Mouse (Mus musculus) heart, postnatal 10 days (tissue): ENCODE data around the gene Dph7. TPM values are rescaled to one million over a fixed set of nuclear protein-coding genes. Genes with fewer than 3 reads are reported as not detected.
"Not testable (repeated sequence)": the region's sequence is repeated elsewhere in the genome, so short reads cannot be mapped to it uniquely, and the experiment has no call there.

Source experiments
- DNase-seq, 2 experiments: peaks; one replicate each; pipeline ENCODE4 v3.0.0; 2021
- intact Hi-C: fragments of 180-260 bp; cut with DNase I; formaldehyde crosslinking; loops from one replicate; pipeline ENCODE4 v1.15.1; 2025
- total RNA-seq, 2 experiments: library from RNA; stranded (reverse); gene quantifications; 2 replicates each; pipeline ENCODE4 v1.2.3; 2021

Dph7 gene
- 1 to 10 TPM; 4.9 to 7.3 TPM for total RNA-seq

DNA sequence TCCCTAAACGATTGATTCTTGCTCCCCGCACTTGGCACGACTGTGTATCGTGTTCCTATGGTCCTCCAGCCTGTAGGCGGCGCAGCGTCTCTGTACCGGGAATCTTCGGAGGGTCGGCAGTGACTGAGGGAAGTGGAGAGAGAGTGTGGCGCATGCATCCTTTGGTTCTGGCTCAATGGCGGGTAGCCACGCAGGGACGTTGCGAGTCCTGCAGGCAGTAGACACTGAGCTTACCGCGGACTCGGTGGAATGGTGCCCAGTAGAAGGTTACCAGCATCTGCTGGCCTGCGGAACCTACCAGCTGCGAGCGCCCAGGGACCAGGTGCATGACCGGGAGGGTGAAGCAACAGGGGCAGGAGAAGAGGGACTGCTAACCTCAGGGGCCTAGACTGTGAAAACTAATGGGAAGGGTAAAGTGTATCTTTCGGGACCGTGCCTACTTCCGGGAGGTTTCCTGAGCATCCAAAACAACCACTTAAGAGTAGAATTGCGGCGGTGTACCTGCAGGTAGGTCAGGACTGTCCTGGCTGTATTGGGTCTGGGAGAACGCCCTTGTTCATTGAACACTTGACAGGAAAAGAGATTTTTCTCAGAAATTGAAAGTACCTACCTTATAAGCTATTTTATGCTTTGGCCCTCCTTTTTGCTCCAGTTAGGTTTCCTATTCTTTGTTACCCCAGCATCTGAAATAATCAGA is at the start of gene Dph7:
Gene Dph7 (plus strand): TSS at position 97 of the 697 bp plus-strand sequence.
- DNase-seq, result peak; percentile 84 to 91
- intact Hi-C loops, result loop anchor here (5.0 kb wide), 1 partner anchor 40 kb away; no protein-coding TSS in a partner anchor

DNA sequence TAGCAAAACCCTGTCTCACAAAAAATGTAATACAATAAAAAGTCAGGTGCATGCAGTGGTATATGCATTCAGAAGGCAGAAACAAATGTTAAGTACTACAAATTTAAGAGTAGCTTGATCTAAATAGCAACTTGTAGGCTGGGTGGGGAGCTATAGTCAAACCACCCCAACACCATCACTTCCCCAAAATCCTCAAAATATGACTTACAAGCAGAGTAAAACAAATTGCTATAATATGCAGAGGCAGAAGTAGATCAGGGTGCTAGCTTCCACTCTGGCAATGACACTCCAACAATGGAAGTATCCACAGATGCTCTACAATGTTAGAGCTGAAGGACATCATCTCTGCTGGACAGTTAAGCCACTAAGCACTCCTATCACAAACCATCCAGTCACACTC is 49.6 kb upstream of the Dph7 start:
- no peak for DNase-seq
- intact Hi-C loops, result no loop called here

DNA sequence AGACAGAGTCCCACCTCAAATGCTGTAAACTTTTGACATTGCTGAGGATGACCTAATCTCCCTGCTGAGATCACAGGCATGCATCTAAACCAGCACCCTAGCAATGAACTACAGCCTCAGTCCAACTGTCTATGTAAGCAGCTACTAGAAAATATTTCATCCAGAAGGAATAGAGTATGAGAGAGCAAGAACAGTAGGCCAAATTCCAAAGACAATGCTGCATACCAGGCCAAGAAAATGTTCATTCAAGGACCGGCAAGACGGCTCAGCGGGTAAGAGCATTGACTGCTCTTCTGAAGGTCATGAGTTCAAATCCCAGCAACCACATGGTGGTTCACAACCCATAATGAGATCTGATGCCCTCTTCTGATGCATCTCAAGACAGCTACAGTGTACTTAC is 47.4 kb upstream of the Dph7 start:
- no peak for DNase-seq
- intact Hi-C loops, result loop anchor here (5.0 kb wide), 1 partner anchor 62 kb away; no protein-coding TSS in a partner anchor

DNA sequence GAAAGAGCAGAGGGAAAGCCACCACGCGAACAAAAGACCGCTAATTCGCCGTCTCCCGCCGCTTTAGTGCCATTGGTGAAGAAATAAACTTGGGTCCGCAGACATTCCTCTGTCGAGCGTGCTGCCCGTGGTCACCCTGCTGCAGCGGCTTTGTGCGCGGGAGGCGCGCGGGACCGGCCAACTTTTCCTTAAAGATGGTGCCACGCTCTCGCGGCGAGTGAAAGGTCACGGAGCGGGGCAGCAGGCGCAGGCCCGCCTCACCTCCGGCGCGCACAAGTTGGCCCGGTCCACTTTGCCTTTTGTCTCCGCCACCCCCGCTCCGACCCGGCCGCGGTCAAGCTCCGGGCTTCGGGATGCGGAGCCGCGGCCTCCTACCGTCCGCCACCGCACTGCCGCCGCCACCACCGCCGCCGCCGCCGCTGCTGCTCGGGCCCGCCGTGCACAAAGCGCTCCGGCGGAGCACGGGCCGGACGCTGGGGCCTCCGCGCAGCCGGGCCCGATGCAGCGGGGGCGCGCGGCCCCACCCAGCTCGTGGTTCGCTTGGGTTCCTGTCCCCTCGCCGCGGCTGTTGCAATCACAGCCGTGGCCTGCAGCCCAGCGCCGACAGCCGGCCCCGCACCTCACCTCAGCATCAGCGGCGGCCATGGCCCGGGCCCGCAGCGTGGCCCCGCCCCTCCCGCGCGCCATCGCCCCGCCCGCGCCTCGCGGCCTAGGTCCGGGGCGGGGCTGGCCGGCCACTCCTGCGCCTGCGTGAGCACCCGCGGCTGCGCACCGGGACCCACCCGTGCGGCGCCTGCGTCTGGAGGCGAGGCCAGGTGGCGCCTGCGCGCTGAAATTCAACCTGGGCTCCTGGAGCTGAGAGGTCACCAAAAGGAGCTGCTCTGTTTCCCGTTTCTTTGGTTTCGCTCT is 43.0 kb upstream of the Dph7 start, which contains the start of gene Ehmt1:
Gene Ehmt1 (minus strand): TSS at position 685 of the 909 bp plus-strand sequence.
- intact Hi-C loops, result loop anchor here (5.0 kb wide), 1 partner anchor 67 kb away; no protein-coding TSS in a partner anchor
- peak; percentile 95 for DNase-seq

DNA sequence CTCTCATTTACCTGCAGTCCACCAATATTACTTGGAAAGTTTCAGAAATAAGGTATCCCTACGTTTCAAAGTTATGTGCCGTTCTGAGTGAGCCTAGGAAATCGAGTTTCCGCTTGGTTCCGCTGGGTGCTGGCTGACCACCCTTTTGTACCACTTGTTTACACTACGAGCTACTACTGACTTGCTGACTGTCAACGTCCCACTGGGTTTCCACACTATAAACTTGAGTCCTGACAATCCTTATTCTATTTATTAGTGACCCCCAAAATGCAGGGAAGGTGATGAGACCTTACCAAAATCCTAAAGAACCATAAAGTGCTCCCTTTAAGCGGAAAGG is 42.4 kb upstream of the Dph7 start:
- intact Hi-C loops, result loop anchor here (5.0 kb wide), 1 partner anchor 68 kb away; no protein-coding TSS in a partner anchor

DNA sequence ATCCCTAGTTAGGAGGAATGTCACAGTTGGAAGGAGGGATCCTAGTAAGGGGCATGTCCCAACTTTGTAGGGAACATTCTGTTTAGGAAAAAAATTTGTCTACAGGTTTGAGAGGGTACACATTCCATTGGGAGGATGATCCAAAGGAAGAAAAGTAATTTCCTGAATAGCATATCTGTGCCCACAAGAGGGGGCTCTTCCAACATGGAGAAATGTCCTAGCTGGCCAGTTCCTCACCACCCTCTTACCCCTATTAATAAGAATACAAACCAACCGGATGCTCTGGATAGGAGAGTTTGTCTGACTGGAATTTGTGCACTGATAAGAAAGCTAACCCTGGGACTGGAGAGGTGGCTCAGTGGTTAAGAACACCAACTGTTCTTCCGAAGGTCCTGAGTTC is 38.6 kb upstream of the Dph7 start:
- DNase-seq, result peak in 1 of 2 experiments; percentile 15
- intact Hi-C loops, result no loop called here

More for the DNA sequence above, 42.4 kb upstream of the Dph7 start:
- no peak for DNase-seq

DNA sequence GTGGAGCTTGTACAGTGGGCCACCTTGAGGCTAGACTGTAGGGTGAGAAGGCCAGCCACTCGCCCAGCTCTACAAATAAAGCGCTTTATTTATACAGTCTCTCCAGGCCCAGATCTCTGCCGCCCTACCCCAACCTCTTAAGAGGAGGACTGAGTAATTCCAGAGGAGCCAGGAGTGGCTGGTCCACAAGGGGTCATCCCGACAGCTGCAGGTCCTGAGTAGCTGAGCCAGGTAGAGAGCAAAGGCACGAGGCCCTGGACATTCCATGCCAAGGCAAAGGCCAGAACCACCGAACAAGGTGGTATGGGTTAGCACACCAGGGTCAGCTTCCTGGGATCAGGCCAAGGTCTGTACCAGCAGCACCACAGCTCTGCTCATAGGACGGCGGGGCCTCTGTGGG is 36.9 kb upstream of the Dph7 start:
- intact Hi-C loops, result no loop called here
- no peak for DNase-seq

DNA sequence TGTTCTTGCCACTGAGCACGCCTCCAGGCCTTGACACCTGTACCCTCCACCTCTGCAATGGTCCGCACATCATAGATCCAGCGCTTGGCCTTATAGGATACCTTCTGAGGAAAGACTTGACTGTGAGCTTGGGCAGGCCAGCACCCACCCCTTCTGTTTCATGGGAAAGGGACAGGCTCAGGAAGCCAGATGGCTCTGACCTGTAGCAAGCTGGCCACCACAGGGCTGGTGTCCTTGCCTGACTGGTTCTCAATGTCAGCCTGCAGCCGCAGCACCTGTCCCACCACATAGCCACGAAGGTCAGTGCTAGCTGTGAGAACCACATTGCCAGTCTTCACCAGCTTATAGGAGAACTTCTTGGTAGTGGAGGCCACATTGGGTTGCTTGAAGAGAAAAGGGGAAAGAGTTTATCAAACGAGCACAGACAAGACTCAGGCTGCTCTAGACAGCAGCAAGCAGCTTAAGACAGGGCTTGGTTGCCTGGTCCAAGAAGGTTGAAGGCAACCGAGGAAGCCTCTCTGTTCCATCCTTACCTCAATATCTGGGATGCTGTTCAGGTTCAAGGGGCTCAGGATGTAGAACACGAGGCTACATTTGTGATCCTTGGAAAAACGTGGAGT is 35.7 kb upstream of the Dph7 start:
- intact Hi-C loops, result no loop called here
- DNase-seq, result no peak

DNA sequence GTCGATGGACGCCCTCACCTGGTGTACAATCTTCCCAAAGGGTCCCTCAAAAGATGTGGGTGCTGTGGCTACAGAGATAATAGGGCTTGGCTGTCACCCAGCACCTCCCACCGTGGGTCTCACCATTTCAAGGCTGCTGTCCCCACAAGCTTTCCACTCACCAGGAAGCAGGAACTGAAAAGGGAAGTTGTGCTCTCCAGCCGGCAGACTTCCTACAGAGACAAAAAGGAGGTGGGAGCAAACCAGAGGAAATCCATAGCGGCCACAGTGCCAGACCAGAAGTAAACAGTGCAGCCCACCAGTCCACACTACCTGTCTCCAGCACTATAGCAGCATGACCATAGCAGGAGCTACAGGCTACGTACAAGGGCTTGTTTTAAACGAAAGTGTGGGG is 35.2 kb upstream of the Dph7 start:
- intact Hi-C loops, result no loop called here
- DNase-seq, result no peak

DNA sequence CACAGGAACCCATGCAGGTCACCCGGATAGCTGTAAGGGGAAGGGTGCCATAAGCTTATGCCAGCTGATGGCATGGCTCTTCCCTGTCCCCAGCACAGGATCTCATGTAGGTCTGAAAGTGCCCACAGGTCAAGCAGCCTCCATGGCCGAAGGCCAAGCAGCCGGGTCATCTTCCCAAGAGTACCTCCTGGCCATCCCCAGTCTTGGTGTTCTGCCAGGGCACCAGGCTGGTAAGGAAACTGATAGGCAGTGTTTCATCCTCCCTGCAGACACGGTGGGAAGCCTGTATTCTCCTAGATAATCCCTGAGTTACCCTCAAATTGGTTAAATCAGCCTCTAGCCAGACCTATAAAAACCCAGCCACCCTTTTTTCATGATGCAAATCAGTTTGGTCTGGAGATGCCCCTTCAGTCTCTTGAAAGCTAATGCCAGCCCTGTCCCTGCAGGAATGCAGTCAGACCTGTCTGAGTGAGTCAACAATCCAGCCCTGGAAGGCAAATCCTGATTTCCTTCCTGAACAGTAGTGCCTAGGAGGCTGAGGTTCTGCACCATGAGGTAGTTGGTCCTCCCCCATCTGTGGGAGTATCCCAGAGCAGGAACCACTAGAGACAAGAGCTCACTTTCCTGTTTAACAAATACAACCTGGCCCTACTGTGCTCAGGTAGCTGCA is 34.3 kb upstream of the Dph7 start:
- intact Hi-C loops, result no loop called here
- DNase-seq, result no peak

DNA sequence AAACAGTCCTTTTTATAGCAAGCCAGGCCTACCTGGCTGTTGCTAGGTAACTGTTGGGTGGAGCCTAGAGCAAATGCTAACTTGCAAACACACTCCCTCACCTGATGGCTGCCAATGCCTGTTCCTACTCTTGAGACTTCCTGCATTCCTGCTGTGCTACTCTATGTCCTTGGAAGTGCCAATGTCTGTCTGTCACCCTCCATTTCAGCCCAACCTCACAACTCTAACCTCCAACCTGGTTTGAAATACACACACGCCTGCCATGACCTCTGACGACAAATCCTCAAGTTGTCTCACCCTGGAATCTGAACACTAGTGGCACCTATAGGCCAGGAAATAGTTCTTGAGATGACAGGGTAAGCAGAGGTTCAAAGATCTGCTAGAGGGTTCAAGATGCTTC is 33.1 kb upstream of the Dph7 start:
- intact Hi-C loops, result no loop called here
- DNase-seq, result no peak

DNA sequence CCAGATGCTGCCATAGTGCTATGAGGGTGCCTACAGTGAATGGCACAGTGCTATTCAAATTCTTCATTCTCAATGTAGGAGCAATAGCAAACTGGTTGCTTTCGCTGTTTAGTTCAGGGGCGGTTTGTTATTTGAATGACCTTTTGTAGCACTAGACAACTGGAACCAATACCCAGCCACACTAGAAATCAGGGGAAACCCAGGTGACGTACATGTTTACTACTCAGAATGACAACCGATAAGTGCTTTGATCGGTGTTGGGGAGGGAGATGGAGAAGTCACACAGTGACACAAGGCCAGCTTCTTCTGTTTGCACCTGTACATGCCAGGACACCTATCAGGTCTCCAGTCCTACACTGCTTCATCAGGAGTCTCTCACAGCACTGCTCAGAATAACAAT is 32.6 kb upstream of the Dph7 start:
- no peak for DNase-seq
- intact Hi-C loops, result no loop called here

DNA sequence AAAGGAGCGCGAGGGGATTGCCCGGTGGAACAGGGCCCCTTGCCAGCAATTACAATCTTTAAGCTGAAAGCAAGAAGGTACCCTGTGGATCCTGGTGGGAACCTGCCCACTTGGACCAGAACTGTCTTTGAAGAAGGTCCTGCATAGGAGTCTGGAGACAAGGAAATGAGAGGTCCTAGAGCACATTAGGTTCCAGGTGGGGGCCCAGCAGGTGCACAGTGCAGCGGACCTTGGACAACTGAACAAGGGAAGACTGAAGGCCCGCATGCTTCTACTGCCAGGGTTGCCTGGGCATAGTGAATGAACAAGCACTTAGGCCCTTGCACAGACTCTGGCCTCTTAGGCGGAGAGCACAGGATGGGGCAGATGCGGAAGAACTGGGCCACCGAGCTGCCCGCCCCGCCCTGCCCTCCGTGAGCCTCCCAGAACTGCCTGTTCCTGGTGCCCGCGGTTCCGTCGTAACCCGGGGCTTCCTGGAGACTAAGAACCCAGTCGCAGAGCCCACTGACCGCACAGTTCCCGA is 27.7 kb upstream of the Dph7 start:
- intact Hi-C loops, result no loop called here
- no peak for DNase-seq

DNA sequence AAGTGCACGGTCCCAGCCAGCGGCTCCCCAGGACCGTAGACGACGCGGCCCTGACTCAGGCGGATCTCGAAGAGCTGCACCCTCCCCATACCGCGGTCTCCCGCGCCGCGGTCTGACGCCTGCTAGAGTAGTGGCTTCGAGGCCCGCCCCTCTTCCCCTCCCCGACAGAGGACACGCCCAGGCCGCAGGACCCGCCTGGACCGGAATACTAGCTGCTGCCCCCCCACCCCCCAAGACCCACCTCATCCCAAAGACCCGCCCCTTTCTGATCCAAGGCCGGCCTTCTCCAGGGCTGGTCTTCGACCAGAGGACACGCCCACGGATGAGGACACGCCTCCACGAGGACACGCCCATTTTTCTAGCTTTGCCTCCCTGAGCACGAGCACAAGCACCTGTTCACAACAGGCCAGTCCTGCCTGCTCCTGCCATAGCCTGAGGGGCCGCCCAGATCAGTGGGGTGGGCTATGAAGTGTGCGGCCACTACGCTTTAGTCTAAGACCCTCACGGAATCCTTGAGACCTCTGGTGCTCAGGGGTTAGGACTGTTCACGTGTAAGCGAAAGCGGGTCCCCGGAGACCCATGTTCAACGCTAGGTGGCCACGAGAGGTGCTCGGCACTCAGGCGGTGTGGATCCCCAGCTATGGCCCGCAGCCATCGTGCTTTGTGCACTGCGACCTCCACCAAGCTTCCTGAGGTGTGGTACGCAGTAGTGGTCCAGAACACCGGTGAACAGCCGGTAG is 27.0 kb upstream of the Dph7 start, which contains the start of gene Arrdc1:
Gene Arrdc1 (minus strand): TSS at position 196 of the 740 bp plus-strand sequence.
- intact Hi-C loops, result no loop called here
- peak; percentile 91 to 94 for DNase-seq

DNA sequence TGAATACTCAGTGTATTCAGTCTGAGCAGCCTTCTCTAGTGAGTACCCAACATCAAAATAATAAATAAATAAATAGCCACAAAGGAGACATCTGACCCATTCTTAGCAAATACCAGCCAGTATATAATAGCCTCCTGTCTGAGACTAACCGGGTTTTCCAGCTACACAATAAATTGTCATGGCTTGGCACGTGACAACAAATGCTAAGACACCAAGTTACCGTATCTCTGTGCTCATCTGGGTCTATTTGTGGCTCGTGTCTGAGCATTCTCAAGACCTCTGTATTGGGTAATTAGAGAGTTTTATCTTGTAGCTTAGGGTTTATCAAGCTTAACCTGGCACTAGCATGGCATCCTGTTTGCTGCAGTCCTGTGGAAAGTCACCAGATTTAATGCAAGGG is 20.1 kb upstream of the Dph7 start:
- intact Hi-C loops, result no loop called here
- no peak for DNase-seq

DNA sequence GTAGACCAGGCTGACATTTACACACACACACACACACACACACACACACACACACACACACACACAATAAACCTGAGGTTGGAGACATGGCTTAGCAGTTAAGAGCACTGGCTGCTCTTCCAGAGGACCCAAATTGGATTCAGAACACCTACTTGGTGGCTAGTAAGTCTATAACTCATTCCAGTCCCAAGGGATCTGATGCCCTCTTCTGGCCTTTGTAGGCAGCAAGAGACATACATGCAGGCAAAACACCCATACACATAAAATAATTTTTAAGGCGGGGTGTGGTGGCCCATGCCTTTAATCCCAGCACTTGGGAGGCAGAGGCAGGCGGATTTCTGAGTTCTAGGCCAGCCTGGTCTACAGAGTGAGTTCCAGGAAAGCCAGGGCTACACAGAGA is 17.9 kb upstream of the Dph7 start:
- DNase-seq, result peak; percentile 19 to 35
- intact Hi-C loops, result not testable (repeated sequence)

DNA sequence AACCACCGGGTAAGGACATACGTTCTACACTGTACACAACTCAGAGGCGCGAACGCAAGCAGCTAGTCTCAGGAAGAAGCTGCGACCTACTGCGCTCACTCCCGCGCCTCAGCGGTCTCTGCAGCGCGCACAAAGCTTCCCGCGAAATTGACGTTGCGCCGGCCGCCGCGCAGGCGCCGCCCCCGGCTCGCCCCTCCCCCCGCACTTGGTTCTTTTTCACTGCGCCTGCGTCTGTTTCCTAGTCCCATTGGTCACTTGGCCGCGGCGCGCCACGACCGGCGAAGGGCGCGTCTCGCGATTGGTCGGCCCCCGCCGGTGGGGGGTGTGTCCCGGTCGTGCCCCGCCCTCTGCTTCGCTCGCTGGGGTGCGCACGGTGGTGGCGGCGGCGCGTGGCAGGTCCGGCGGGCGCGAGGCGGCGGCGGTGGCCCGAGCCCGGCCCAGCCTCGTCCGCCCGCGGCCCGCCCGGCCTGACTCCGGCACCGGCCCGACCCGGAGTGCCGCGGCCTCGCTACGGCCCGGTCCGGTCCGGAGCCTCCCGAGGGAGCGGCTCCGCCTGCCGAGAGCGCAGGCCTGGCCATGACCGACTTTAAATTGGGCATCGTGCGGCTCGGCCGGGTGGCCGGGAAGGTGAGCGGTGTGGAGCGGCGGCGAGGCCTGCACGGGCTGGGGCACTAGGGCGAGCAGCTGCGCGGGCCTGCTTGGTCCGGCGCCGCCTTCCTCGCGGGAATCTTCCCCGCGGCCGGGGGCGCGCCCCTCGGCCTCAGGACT is 12.6 kb upstream of the Dph7 start, which contains the start of gene Zmynd19:
Gene Zmynd19 (plus strand): TSS at position 372 of the 768 bp plus-strand sequence.
- DNase-seq, result peak; percentile 98
- intact Hi-C loops, result loop anchor here (5.0 kb wide), 1 partner anchor 97 kb away; no protein-coding TSS in a partner anchor

DNA sequence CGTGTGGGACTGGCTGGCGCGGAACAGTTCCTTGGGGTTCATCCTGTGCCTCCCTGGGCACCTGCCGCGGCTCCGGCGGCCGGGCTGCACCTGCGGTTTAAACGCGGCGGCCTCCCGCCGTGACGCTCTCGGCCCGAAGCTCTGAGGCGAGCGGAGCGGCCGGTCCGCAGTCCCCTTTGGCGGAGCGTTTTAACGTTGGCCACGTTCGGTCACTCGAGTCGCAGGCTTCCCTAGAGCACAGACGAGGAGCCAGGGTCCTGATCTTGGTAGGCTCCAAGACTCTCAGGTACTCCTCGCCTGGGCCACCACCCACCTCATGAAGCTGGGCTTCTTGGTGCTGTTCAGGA is 12.0 kb upstream of the Dph7 start:
- intact Hi-C loops, result loop anchor here (5.0 kb wide), 1 partner anchor 98 kb away; no protein-coding TSS in a partner anchor
- no peak for DNase-seq
